Mouse (Mus musculus) regulatory T cell (primary cell): ENCODE data around the gene Svbp.

Source experiments
- in situ Hi-C: fragments of 300-600 bp; cut with MboI, MseI; formaldehyde crosslinking; loops from one replicate; pipeline ENCODE4 v1.15.1; 2025; ENCODE audit warnings: high pct_unique_total_duplicates

Gene Svbp

GRCm38 (mm10) chr4:119190618-119191017 is 4.5 kb upstream of the Svbp start:
- in situ Hi-C loops, result no loop called here

DNA sequence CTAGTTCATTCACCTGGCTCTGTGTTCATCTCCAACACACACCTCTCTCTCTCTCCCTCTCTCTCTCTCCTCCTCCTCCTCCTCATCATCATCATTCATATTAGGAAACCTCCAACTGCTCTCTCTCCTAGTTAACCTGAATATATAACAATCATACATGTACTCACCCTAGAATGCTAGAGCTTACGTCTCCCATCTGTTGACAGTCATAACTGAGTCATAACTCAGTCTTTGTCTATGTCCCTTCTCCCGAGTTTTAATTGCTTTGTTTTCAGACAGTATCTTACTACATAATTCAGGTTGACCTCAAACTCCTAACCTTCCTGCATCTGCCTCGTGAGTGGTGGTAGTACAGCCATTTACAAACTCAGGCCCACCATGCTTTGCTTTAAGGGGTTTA is 3.8 kb upstream of the Svbp start:
- in situ Hi-C loops, result no loop called here

GRCm38 (mm10) chr4:119192757-119193156 is 2.3 kb upstream of the Svbp start:
- in situ Hi-C loops, result no loop called here

GRCm38 (mm10) chr4:119195582-119196320 is 645 bp downstream of the Svbp start:
- in situ Hi-C loops, result no loop called here

GRCm38 (mm10) chr4:119198105-119198504 is 3.0 kb downstream of the Svbp start:
- in situ Hi-C loops, result no loop called here

GRCm38 (mm10) chr4:119204672-119205071 is 9.6 kb downstream of the Svbp start:
- in situ Hi-C loops, result no loop called here

DNA sequence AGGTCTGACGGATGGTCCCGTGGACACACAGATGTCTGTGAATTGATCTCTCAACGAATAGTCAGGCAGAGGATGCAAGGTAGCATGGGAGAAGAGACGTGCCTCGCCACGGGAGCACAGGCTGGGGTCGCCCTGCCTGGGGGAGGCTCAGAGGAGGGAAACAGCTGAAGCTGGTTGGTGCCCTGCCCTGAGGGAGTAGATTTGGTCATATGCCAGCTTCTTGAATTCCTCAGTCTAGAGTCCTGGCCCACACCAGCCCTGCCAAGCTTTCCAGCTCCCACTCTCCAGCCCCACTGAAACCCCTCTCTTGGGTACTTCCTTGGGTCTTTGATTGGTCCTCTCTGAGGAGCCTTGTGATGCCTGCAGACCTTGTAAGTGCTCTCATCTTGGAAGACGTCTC is 21.6 kb downstream of the Svbp start:
- in situ Hi-C loops, result no loop called here

- in situ Hi-C loops, result no loop called here
Measured at GRCm38 (mm10) chr4:119218169-119218568, 23.1 kb downstream of the Svbp start, which contains the start of gene Tmem269. TSS of gene Tmem269 (minus strand) at chr4:119218217.

- in situ Hi-C loops, result no loop called here
Measured at GRCm38 (mm10) chr4:119223696-119224095, 28.6 kb downstream of the Svbp start.

DNA sequence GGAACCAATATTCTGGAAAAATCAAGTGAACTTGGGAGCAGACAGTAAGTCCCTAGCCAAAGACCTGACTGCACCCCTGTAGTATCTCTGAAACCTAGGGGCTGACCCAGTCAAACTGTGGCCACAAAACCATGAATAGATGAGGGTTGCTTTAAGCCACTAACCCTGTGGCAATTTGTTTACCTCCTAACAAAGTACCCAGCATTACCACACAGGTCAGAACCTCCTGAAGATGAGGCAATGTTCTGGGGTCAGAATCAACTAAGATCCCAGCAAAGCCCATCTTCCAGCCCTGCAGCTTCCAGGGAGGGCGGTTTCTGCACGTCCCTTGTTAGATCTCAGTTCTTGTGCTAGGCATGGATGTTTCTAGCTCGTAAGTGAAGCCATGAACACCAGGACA is 29.4 kb downstream of the Svbp start:
- in situ Hi-C loops, result no loop called here

GRCm38 (mm10) chr4:119225719-119226118 is 30.6 kb downstream of the Svbp start:
- in situ Hi-C loops, result no loop called here

DNA sequence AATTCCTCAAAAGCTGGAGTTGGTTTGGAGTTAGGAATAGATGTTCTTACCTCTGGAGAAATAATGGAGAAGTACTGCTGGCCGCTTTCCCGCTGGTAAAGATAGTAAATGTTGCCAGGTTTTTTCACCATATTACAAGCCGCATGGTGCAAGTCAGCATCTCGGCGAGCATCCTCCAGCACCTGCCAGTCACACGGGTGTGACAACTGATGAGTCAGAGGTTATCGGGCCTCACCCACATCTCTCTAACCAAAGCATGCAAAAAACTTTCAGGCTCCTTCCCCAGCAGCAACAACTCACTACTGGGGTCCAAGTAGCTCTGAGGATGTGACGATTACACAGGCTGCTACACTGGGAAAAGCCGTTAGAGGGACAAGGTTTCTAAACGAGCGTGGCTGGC is 31.6 kb downstream of the Svbp start:
- in situ Hi-C loops, result no loop called here

GRCm38 (mm10) chr4:119232410-119233255 is 37.5 kb downstream of the Svbp start, which contains the start of the genes AU022252 and P3h1:
TSS of gene AU022252 (minus strand) at chr4:119232712.
TSS of gene P3h1 (plus strand) at chr4:119232915.
- in situ Hi-C loops, result no loop called here

GRCm38 (mm10) chr4:119233256-119233901 is 38.3 kb downstream of the Svbp start:
- in situ Hi-C loops, result no loop called here

- in situ Hi-C loops, result no loop called here
Measured at GRCm38 (mm10) chr4:119234348-119234747, 39.2 kb downstream of the Svbp start.

GRCm38 (mm10) chr4:119238661-119239060 is 43.6 kb downstream of the Svbp start:
- in situ Hi-C loops, result no loop called here

GRCm38 (mm10) chr4:119239181-119239682 is 44.1 kb downstream of the Svbp start:
- in situ Hi-C loops, result no loop called here

GRCm38 (mm10) chr4:119241664-119242063 is 46.6 kb downstream of the Svbp start:
- in situ Hi-C loops, result no loop called here

DNA sequence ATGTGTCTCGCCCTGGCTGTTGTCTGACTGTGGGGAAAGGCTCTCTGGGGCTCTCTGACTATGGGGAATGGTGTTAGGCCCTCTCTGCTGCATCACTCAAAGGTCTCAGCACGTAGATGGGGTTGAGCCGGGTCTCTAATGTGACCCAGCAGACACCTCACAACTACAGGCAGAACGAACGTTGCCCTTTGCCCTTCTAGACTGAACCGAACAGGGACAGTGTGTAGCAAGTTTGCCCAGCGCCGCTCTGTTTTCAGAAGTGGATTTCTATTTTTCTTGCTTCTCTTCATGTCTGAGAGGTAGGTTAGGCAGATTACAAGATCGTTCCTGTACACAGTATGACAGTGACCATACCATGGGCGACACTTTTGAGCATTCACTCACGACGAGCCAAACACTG is 47.5 kb downstream of the Svbp start:
- in situ Hi-C loops, result no loop called here

DNA sequence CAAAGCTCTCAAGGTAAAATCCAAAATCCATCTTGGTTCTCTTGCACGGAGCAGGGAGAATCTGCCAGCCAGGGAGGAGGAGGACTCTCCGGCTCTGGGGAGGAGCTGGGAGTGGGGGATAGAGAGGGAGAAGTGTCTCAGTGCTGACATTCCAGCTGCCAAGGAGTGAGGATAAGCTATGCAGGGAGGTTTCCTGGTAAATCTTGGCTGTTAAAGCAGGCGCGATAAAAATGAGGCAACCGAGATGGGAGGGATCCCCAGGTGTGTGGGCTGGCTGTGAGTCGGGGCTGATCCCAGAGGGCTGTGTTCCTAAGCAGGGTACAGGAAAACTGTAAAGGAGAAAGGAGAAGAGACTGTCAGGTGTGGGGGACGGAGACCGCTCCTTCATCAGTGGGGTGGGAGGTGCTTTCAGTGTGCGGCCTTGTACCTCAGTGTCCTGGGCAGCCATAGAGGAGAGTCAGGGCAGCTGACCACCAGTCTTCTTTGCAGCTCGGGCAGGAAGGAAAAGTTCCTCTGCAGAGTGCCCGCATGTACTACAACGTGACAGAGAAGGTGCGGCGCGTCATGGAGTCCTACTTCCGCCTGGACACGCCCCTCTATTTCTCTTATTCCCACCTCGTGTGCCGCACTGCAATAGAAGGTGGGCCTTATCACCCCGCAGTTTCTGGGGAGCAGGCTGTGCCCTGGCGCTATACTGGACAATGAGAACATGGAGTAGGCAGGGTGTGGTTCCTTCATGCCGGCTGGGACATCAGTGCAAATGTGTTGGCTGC is 49.5 kb downstream of the Svbp start:
- in situ Hi-C loops, result loop anchor here (5.0 kb wide), 1 partner anchor 93 kb away; no protein-coding TSS in a partner anchor

- in situ Hi-C loops, result loop anchor here (5.0 kb wide), 1 partner anchor 92 kb away; no protein-coding TSS in a partner anchor
Measured at GRCm38 (mm10) chr4:119245556-119245955, 50.5 kb downstream of the Svbp start.
